Mouse (Mus musculus) megakaryocyte, embryonic 14.5 days (primary cell): ENCODE results near the gene Bcar3.

Experiments
- FLI1 ChIP-seq: IDR thresholded peaks from 2 replicates; pipeline ENCODE4 v1.6.1; 2012; ENCODE audit warnings: low read length, inconsistent platforms, mixed read lengths
- GATA1 ChIP-seq: IDR thresholded peaks from 3 replicates; pipeline ENCODE4 v1.6.1; 2012; ENCODE audit warnings: mixed read lengths, low read length, inconsistent platforms, borderline replicate concordance

DNA sequence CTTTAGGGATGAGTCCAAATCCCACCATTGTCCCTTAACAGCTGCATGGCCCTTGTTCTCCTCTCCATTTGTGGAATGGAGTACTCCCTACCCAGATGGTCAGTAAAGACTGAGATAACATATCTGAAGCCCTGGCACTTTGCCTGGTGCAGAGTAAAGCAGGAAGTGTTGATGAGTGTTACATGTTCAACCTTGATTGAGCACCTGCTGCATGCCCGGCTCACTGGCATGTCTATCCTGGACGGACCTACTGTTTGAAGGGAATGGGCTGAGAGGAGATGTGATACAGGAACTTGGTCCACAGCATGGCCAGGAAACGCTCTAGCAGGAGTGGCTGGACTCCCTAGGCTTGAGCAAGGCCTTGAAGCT is 222.4 kb downstream of the Bcar3 start:
- TF ChIP-seq FLI1, result no peak
- TF ChIP-seq GATA1, result no peak
